Mouse (Mus musculus) liver, postnatal 0 days (tissue): ENCODE data around the gene Ap1g1.

Source experiments
- CTCF ChIP-seq: sonication (generic); IDR thresholded peaks from 2 replicates; pipeline ENCODE4 v1.5.1; 2016; ENCODE audit warnings: antibody characterized with exemption, low read depth
- EP300 ChIP-seq: IDR thresholded peaks from 2 replicates; pipeline ENCODE4 v1.6.1; 2016; ENCODE audit warnings: antibody characterized with exemption, low read depth, mild to moderate bottlenecking

- TF ChIP-seq CTCF (no peak), EP300 (no peak)
Measured at GRCm38 (mm10) chr8:109738049-109738380, 40.3 kb upstream of the Ap1g1 start.
